Mouse (Mus musculus): ENCODE results near the gene Rftn2. TPM values are rescaled to one million over a fixed set of nuclear protein-coding genes. Genes with fewer than 3 reads are reported as not detected.
A peak's percentile ranks its signal among the peaks of the same experiment; 100 is the strongest.
"Not testable (repeated sequence)": the region's sequence is repeated elsewhere in the genome, so short reads cannot be mapped to it uniquely, and the experiment has no call there.

Rftn2 gene
- polyA plus RNA-seq, 1 experiment = 20.8 TPM

DNA sequence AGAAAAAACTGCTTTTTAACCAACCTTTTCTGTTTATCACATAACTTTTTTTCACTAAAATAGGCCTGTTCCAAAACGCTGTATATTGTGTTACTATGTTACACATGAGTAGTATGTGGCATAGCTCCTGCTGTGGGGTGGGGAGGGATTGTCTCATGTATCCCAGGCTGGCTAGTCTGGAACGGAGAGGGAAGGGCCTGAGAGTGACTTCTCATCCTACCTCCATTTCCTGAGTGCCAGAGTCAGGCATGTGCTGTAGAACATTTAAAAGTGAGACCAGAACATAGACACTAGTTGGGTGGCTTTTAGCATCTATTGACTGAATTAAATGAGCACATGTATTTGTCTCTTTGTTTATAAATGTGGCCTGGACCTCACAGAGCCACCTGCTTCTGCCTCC, 93.4 kb downstream of the Rftn2 start:
- Histone ChIP-seq H3K4me1 (ENCODE audit: control insufficient read depth, insufficient read depth, low read length) (peaks cover 3% of the 10 kb centered on the region), H3K27ac (ENCODE audit: insufficient read depth, low read length) (no peak overlapping the region), H3K4me3 (ENCODE audit: insufficient read depth, low read length) (no peak overlapping the region)
- TF ChIP-seq POLR2A (IDR thresholded peaks at IDR 0.05; ENCODE audit: extremely low read depth, insufficient read depth, low read length) = no peak
- no peak for TF ChIP-seq CTCF (IDR thresholded peaks at IDR 0.05; ENCODE audit: extremely low read depth, insufficient read depth, low read length)

DNA sequence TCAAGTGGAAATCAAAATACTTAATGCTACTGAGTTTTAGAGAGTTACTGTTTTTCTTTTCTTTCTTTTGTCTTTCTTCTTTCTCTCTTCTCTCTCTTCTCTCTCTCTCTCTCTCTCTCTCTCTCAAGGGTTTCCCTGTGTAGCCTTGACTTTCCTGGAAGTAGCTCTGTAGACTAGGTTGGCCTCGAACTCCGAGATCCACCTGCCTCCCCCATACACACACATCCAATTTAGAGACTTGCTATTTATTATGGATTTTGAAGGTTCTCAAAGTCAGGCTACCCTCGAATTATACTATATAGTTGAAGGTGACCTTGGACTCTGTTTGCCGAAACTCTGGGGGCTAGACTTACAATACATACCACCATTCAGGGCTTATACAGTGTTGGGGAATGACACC, 94.3 kb downstream of the Rftn2 start:
- Histone ChIP-seq H3K4me1 (ENCODE audit: control insufficient read depth, insufficient read depth, low read length) (peaks cover 3% of the 10 kb centered on the region), H3K27ac (ENCODE audit: insufficient read depth, low read length) (no peak overlapping the region), H3K4me3 (ENCODE audit: insufficient read depth, low read length) (peak overlapping the region; percentile 76; the same call in 1 of the 2 replicates)
- TF ChIP-seq POLR2A (IDR thresholded peaks at IDR 0.05; ENCODE audit: extremely low read depth, insufficient read depth, low read length) (no peak), CTCF (IDR thresholded peaks at IDR 0.05; ENCODE audit: extremely low read depth, insufficient read depth, low read length) (no peak)

DNA sequence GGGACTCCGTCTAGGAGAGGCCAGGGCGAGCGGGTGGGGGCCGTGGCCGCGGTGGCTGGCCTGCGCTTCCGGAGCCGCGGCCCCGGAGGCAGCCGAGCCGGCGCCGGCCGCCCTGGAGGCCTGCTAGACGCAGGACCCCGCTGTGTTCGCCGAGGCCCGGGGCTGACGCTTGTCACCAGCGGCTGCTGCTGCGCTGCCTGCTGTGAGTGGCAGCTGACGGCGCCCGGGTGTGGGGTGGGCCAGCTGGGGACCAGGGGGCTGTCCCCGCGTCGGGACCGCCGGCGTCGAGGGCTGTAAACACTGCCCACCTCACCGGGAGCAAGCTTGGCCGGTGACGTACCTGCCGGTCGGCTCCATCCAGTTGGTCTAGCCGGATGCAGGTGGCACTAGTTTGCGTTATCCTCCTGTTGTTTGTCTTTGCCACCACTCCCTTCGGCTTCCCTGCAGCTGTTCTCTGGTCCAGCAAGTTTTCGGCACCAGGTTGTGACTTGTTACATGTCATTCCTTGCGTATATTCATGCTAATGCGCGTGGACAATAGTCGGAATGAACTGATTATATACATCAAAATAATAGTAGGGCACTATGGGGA, 95.1 kb downstream of the Rftn2 start:
- H3K4me3 ChIP-seq (ENCODE audit: insufficient read depth, low read length) = peak overlapping the region; percentile 76
- TF ChIP-seq CTCF (IDR thresholded peaks at IDR 0.05; ENCODE audit: extremely low read depth, insufficient read depth, low read length) = no peak
- no peak for TF ChIP-seq POLR2A (IDR thresholded peaks at IDR 0.05; ENCODE audit: extremely low read depth, insufficient read depth, low read length)
- H3K27ac ChIP-seq (ENCODE audit: insufficient read depth, low read length) = peak overlapping the region; percentile 91
- H3K4me1 ChIP-seq (ENCODE audit: control insufficient read depth, insufficient read depth, low read length) = peaks cover 3% of the 10 kb centered on the region

- TF ChIP-seq CTCF (IDR thresholded peaks at IDR 0.05; ENCODE audit: extremely low read depth, insufficient read depth, low read length) = no peak
- TF ChIP-seq POLR2A (IDR thresholded peaks at IDR 0.05; ENCODE audit: extremely low read depth, insufficient read depth, low read length) = peak; percentile 87
- peak within 1 kb of the TSS; percentile 91 for H3K27ac ChIP-seq (ENCODE audit: insufficient read depth, low read length)
- H3K4me1 ChIP-seq (ENCODE audit: control insufficient read depth, insufficient read depth, low read length) = peaks cover 3% of the 10 kb centered on the region
- peak within 1 kb of the TSS; percentile 76 for H3K4me3 ChIP-seq (ENCODE audit: insufficient read depth, low read length)
These were observed 95.6 kb downstream of the Rftn2 start, which contains the start of gene Mob4 for GRCm38 (mm10) chr1:55130943-55131401. Gene Mob4, plus strand, starts transcription at chr1:55131231.

DNA sequence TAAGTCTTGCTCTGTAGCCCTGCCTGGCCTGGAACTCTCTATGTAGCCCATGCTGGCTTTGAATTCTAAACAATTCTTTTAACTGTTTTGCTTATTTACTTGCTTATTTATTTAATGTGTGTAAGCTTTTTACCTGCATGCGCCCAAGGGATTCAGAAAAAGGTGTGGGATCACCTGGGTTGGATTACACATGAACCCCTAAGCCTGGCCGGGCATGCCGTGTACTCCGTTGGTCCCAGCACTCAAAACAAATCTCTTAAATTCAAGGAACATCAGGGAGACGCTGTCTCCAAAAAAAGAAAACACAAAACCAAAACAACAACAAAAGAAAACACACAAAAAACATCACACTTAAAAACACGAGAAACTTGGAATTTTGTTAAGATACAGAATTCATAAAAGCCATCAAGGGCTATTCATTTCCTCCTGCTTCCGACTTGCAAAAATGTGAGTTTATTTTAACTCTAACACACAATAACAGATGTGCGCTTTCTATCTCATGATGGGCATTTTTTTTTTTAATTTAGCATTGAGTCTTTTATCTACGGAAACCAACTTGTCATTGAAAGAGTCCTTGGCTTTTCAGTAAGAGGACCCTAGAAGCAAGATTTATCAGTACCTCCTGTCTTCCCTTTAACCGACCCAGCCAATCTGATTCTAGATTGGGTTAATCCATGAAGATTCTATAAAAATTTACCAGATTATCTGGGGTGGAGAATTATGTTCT, 96.2 kb downstream of the Rftn2 start:
- Histone ChIP-seq H3K4me3 (ENCODE audit: insufficient read depth, low read length) (peak overlapping the region; percentile 76), H3K27ac (ENCODE audit: insufficient read depth, low read length) (peak overlapping the region; percentile 88), H3K4me1 (ENCODE audit: control insufficient read depth, insufficient read depth, low read length) (peaks cover 3% of the 10 kb centered on the region)
- no peak for TF ChIP-seq POLR2A (IDR thresholded peaks at IDR 0.05; ENCODE audit: extremely low read depth, insufficient read depth, low read length)
- no peak for TF ChIP-seq CTCF (IDR thresholded peaks at IDR 0.05; ENCODE audit: extremely low read depth, insufficient read depth, low read length)

GRCm38 (mm10) chr1:55129716-55130115, 96.9 kb downstream of the Rftn2 start:
- TF ChIP-seq CTCF (IDR thresholded peaks at IDR 0.05; ENCODE audit: extremely low read depth, insufficient read depth, low read length) = no peak
- no peak for TF ChIP-seq POLR2A (IDR thresholded peaks at IDR 0.05; ENCODE audit: extremely low read depth, insufficient read depth, low read length)
- no peak overlapping the region; the same call in 1 of the 2 replicates for H3K4me3 ChIP-seq (ENCODE audit: insufficient read depth, low read length)
- peaks cover 3% of the 10 kb centered on the region for H3K4me1 ChIP-seq (ENCODE audit: control insufficient read depth, insufficient read depth, low read length)
- no peak overlapping the region for H3K27ac ChIP-seq (ENCODE audit: insufficient read depth, low read length)

- not testable (repeated sequence) for H3K4me3 ChIP-seq (ENCODE audit: insufficient read depth, low read length); H3K27ac ChIP-seq (ENCODE audit: insufficient read depth, low read length); H3K4me1 ChIP-seq (ENCODE audit: control insufficient read depth, insufficient read depth, low read length)
These were observed 102.4 kb downstream of the Rftn2 start for GRCm38 (mm10) chr1:55124136-55124535.

DNA sequence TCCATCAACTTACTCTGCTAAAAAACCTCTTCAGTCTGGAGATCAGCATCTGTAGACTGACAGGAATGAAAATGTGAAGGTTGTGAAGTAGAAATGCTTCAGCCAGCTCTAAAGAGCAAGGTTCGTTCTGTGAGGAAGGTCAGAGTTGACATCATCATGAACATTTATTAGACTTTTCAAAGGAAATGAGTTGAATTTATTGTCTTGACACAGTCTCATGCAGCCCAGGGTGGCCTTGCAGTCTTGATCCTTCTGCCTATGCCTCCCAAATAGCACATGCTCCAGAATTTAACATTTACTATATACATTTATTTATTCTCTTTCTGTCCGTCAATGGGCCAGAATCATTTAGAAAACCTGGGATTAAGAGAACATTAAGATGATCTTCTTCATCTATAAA, 103.0 kb downstream of the Rftn2 start:
- Histone ChIP-seq H3K4me3 (ENCODE audit: insufficient read depth, low read length) (no peak overlapping the region), H3K27ac (ENCODE audit: insufficient read depth, low read length) (no peak overlapping the region), H3K4me1 (ENCODE audit: control insufficient read depth, insufficient read depth, low read length) (no peaks in the 10 kb centered on the region)
- TF ChIP-seq CTCF (IDR thresholded peaks at IDR 0.05; ENCODE audit: extremely low read depth, insufficient read depth, low read length) (no peak), POLR2A (IDR thresholded peaks at IDR 0.05; ENCODE audit: extremely low read depth, insufficient read depth, low read length) (no peak)

- no peak overlapping the region for H3K4me3 ChIP-seq (ENCODE audit: insufficient read depth, low read length)
- no peak overlapping the region for H3K27ac ChIP-seq (ENCODE audit: insufficient read depth, low read length)
- no peaks in the 10 kb centered on the region for H3K4me1 ChIP-seq (ENCODE audit: control insufficient read depth, insufficient read depth, low read length)
- no peak for TF ChIP-seq POLR2A (IDR thresholded peaks at IDR 0.05; ENCODE audit: extremely low read depth, insufficient read depth, low read length)
- TF ChIP-seq CTCF (IDR thresholded peaks at IDR 0.05; ENCODE audit: extremely low read depth, insufficient read depth, low read length) = no peak
These were observed 103.5 kb downstream of the Rftn2 start for GRCm38 (mm10) chr1:55123046-55123445.

Other genes starting within 250 kb of the Rftn2 start
- gene Sf3b1, start 199.3 kb downstream of the Rftn2 start, polyA plus RNA-seq (2012; rRNA removed) = 172 and 177 TPM in 2 replicates
- gene Coq10b, start 174.0 kb downstream of the Rftn2 start, polyA plus RNA-seq (2012; rRNA removed) = 29.1 and 34.7 TPM in 2 replicates
- 141 and 142 TPM in 2 replicates for gene Hspe1, start 138.7 kb downstream of the Rftn2 start, polyA plus RNA-seq (2012; rRNA removed)
- 97.7 and 98.4 TPM in 2 replicates for gene Hspd1, start 138.5 kb downstream of the Rftn2 start, polyA plus RNA-seq (2012; rRNA removed)
- gene Mob4, start 95.6 kb downstream of the Rftn2 start, polyA plus RNA-seq (2012; rRNA removed) = 39.2 and 39.8 TPM in 2 replicates
- gene Mars2, start 10.4 kb upstream of the Rftn2 start, polyA plus RNA-seq (2012; rRNA removed) = 4.1 TPM in 2 replicates
- gene Boll, start 136.7 kb upstream of the Rftn2 start, polyA plus RNA-seq (2012; rRNA removed) = not detected in 2 replicates
- 7.7 and 8.6 TPM in 2 replicates for gene Plcl1, start 179.1 kb upstream of the Rftn2 start, polyA plus RNA-seq (2012; rRNA removed)